Mouse (Mus musculus) embryo, embryonic 9.5 days (tissue): ENCODE measurements around the gene Zbtb20.

ENCODE experiments used
- DNase-seq: peaks from one replicate; pipeline ENCODE4 v3.0.0-alpha.2; 2017; ENCODE audit errors: extremely low spot score

Zbtb20 gene

GRCm38 (mm10) chr16:43443034-43443433 is 567.4 kb downstream of the Zbtb20 start:
- no peak for DNase-seq

- DNase-seq: no peak
Measured at GRCm38 (mm10) chr16:43448141-43448981, 572.7 kb downstream of the Zbtb20 start.

DNA sequence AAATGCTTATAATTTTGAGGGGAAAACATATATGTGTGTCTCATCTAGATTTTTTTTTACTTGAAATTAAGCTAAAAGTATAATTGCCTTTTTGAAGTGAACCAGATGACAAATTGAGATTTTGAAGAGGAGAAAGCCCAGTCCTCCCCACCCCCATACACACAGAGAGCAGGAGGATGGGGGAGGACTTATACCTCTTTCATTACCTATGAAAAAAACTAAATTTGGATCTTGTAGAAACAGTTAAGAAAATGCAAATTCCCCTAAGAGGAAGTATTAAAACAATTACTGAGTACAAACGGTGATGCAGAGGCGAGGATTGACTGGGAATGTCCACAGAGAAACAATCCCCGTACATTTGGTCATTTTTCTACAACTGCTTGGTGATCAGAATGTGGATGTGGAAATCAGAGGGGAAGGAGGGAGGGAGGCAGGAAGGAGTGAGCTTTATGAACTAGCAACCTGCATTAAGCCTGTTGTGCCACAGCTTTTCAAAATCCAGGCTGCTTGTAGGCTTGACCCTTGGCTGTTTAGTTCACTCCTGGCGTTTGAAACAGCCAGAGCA is 578.8 kb downstream of the Zbtb20 start:
- DNase-seq: no peak

DNA sequence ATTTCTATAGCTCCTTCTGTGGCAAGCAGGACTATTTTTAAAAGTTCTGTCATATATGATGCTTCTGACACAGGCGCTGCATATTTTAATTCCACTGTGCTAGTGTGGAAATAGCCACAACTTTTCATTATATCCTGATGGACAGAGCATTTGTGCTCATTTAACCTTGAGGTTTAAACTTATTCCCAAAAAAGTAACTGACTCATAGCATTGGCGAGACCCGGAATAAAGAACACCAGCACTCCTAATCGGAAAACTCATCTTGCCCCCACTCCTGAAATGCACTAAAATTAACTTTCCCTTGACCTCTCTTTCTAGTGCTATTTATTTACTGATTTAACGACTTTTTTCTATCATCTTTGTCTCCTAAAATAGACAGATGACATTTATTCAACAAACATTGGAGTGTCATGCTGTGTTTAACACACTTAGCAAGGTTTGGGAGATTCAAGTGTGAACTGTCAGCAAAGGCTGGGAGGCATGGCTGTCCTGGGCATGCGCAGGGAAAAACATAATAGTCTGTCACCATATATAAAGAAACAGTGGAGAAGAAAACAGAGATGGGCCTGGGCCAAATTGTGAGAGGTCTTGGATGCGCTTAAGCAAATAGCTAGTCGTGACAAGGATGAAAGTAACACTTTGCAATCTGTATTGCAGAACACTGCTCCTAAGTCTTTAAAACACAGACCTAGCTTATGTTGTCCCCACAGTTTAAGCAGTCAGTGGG is 580.9 kb downstream of the Zbtb20 start:
- no peak for DNase-seq

GRCm38 (mm10) chr16:43457814-43458213 is 582.1 kb downstream of the Zbtb20 start:
- DNase-seq: no peak

DNA sequence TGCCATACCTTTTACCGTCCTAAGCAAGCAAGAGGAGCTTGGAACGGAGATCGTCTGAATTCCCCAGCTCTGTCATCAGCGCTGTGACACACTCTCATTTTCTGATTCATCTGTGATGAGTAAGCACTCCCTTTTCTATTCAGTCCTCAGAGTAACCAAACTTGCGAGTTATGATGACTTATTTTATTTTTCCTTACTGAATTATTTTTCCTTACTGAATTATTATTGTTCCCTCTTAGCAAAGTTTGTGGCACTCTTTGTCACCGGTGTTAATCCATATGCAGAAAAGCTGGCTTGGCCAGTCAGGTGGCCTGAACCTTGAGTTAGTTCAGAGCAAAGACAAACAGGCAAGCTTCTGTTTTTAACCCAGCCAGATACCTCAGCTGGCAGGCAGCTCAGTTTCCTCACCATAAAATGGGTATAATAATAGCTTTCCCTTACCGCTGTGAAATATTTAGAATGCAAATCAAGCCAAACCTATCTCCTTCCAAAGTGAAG is 583.1 kb downstream of the Zbtb20 start:
- no peak for DNase-seq

DNA sequence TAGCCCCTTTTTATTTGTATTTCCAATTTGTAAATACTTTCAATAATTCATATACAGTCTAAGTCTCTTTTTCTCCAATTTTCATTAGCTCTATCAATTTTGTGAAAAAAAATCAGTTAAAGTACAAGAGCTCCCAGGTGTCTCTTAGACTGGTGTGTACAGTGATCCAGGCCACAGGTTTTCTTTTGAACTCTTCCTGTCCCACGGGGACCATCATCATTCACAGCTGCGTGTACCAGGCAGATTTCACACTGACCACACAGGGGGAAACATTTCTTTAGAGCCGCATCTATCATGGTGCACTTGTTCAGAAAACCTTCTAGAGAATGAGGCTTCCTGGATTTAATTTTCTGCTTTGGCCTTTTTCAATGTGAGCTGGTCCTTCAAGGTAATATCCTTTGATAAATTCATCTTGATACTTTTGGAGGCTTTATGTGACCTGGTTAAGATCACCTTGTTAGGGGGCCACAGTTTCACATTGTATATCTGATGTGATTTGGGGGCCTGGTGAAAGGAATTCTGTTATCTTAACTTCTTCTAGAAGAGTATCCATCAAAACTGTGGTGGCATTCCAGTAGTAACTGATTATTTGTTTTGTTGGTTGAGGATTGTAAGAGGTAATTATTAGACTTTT is 586.2 kb downstream of the Zbtb20 start:
- no peak for DNase-seq

DNA sequence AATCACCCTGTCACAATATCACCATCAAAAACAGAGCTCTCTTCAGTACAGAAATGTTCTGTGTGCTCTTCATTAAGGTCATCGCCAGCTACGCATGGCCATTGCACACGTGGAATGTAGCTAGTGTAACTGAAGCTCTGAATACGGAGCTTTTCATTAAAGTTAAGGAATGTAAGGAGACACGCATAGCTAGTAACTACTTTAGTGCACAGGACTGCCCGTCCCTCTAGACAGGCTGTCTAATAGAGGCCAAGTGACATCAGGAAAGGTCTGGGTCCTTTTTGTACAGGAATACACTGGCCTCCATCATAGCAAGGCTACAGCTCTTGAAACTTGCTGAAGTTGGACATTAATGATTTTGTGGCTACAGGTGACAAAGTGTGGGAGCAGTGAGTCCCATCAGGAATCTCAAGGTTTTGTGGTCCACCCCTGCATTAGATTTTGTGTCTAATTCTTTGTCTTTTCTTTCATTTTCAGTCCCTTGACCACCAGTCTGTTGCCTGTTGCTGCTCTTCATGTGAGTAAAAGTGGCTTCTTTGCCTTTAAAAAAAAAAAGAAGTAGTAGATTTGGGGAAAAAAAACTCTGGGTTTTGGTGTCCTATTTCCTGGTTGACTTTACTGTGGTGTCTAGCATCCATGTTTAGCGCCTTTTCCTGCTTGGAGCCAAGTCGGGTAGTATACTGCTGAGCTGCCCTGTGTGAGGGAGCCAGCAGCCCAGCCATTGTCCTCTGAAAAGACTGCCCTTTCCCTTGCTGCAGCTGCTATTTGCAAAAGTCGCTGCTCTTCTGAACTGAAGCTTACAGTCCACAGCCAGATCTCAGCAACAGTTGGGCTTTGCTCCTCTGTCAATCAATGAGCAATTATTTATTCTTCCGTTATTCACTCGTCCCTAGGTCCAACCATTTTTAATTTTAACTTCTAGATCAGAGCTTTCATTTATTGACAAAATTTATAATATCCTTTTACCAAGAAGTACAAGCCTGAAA is 587.1 kb downstream of the Zbtb20 start:
- DNase-seq: no peak

DNA sequence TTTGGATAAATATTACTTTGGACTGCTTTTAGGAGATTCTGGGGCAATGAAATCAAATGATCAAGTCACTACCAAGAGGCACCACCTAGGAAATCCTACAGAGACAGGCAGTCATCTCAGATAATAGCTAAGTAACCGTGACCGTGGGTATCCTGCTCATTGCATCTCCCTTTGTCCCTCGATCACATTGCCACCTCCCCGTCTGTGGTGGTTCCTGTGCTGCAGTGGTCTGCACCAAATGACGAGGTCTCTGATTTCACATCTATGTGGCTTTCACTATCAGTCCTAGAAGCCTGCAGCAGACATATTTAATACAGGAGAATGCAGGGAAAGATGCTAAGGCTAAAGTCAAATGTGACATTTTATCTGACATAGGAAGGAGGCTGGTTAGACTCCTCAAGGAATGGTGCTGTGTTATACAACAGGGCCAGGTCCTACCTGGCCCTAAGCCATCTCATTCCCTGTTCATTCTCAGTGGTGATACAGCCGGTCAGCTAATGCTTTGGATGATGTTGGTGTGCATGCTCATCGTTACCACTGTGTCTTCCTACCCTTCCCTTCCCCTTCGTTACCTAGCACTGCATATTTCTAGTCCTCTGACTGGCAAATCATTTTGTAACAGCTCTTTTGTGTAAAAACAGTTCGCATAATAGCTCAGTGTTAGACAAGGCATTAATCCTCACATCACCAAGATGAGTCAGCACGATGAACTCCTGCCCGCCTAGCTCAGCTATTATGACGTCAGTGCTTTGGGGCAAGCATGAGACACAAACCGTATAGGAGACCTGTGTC is 588.2 kb downstream of the Zbtb20 start:
- no peak for DNase-seq

GRCm38 (mm10) chr16:43464476-43465080 is 588.9 kb downstream of the Zbtb20 start:
- no peak for DNase-seq

DNA sequence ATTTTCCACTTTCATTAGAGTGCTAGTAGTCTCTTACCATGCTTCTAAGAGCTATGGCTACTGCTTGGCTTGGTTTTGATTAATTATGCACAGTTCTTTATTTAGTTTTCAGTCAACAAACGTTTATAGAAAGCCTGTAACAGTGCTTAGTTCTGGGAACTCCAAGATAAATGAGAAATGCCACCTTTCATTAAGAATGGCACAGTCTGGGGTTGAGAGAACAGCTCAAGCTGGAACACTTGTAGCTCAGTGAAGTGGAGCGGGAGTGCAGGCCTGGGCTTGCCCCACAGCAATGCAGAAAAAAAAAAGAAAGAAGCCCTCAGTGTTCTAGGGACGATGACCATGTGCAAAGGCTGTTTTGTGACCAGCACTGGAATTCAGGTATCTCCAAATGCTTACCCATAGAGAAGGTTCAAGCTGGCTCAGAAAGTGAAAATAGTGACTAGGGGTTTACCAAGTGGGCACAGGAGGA is 589.7 kb downstream of the Zbtb20 start:
- DNase-seq: no peak

DNA sequence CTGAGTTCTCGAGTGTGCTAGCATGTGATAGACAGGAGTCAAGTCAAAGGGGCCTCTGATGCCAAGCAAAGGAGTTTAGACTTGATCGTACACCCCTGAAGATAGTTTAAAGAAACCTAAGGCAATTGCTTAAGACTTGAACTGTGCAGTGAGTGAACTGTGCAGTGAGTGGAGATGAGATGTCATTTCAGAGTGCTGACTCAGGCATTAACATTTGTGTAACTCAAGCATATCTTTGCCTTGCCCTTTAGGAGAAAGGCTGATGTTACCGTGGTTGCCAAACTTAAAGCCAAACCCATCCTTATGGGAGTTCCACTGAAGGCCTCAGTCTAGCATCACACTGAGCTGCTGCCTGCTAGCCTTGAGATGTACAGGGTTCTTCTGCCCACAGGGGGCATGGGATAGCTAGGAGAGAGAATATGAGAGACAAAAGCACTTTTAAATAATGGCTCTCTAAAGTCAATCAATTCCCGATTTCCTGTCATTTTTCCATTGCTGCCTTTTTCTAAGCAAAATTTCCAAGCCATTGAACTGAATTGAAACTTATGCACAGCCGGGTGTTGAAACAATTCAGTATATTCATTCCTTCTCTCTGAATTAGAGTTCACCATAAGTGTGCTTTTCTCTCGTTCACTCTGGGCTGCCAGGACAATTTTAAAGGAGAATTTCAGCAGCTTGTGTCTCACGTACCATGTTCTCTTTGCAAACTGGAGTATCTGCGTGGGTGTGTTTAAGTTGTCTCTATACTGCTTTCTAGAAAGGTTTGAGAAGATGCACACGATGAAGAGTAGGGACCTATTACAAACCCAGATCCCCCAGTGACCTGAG is 590.5 kb downstream of the Zbtb20 start:
- DNase-seq: no peak

DNA sequence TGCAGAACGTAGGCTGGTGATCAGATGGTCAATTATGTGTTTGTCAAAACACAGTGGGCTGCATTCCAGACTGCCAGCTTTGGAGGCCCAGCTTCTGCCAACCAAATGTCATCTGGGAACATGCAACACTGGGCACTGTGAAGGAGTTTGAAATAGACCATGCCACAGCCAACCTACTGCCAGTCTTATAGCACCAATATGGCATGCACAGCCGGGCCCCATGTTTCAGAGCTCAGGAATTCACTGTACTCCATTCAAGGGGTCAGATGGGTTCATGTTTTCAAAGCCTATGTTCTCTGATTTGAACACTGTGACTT is 591.0 kb downstream of the Zbtb20 start:
- no peak for DNase-seq

DNA sequence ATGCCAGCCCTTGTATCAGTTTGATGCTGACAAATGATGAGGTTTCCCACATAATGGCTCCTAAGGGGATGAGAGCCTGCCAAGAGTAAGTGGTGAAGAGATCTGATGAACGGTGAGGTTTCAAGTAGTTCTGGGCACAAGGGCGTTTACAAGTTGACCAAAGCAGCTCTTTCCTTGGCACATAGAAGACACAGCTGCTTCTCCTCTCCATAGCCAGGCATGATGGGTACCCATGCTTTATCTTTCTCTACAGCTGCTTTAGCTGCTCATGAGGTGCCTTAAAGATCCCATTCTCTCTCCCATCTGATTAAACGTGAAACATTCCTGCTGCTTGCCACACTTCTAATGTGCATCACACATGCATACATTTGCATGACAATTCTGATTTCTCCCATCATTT is 595.4 kb downstream of the Zbtb20 start:
- no peak for DNase-seq

DNA sequence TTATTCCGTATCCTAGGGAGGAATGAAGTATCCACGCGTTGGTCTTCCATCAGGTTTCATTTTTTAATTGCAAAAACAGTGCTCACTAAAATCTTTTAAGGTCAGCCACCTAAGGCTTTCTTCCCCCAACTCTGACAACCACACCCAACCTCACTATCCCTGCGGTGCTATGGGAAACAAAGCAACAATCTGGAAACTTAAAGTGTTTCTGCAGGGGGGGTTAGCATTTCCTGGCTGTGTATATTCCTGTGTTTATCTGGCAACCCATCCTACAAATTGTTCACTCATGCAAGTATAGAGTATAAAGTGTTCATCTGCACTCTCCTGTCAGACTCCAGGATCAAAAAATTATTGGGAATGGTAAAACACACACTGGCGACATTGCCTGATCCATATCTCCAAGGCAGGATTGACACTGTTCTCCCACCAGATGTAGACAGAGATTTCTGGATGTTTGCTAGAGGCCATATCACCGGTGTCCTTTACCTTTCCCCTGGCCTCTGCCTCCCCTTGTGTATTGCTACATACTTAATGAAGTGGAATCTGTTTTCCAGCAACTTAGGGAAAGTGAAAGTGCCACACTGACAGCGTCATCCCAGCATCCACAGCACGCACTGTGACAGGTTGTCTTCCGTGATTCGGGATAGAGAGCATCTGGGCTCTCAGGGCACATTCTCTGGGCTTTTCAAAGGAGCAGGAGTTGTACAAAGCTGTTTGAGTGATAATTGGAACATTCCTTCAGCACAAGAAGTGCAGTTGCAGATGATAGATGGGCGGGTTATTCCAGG is 599.5 kb downstream of the Zbtb20 start:
- no peak for DNase-seq

DNA sequence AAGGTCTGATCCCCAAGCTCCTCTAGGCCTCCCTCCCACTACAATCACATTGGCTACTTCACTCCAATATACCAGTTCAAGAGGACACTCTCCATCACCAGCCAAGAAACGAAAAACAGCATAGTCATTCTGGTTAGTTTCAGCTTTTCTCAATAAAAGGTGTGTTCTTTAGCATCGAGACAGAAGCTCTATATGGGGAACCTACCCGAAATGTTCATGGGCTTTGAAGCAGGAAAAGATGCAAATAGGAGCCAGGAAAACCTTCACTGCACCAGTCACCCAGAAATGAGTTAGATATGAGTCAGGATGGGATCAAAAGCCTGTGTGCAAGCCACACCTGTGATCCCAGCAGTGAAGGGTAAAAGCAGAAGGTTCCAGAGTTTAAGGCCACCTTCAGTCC is 601.2 kb downstream of the Zbtb20 start:
- DNase-seq: no peak

DNA sequence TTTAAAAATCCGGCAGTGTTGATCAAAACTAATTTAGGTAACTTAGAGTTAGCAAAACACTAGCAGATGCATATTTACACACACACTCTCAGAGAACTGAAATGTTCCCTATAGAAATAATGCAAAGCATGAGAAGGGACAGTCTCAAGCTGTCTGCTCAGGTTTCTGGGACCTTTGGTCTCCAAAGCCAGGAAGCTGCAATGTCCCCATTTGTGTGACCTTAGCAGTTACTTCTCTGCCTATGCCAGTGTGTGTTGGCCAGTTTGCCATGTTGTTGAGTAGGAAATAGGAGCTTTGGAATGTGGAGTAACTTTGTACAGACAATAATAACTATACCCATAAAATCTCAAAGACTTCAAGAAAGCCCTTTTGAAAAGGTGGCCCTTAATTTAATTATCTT is 602.7 kb downstream of the Zbtb20 start:
- DNase-seq: no peak

DNA sequence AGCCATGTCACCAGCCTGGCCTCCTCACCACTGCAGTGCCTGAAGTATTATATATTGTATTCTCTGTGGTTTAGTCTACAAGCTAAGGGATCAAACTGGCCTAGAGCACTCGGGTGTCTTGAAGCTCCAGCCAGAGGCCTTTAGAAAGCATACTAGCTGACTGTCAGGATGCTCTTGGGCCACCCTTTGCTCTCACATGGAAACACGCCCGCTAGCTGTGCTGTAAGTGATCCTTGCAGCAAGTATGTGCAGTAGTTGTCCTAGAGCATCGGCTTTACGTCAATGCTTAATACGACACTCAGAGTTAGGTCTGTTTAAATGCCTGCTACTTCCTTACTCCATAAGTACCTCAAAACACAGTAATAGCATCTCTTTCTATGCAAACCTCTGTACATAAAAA is 604.9 kb downstream of the Zbtb20 start:
- no peak for DNase-seq
